Mouse (Mus musculus): ENCODE results near the gene Rmi2. TPM values are rescaled to one million over a fixed set of nuclear protein-coding genes. Genes with fewer than 3 reads are reported as not detected.

Gene Rmi2
- polyA plus RNA-seq, 1 experiment, result 3.8 TPM

DNA sequence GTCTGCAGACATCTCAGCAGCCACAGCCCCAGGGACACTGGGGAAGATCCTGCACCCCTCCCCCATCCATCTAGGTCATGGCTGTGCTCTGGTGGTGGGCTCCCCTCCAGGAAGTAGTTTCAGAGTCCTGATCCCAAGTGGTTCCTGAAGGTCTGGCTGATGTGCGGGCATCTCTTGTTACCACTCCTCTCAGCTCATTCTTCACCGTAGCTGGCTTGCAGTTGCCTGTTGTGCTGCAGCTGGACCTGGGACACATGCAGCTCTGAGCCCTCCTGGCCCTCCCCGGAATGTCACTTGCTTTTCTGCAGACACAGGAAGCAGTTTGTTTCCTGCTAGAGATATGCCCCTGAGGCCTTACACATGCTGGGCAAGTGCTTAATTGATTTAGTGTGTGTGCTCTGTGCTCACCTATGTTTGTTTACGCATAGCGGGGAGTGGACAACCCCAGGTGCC is 70.8 kb downstream of the Rmi2 start:
- no peak overlapping the region for H3K27ac ChIP-seq (ENCODE audit: insufficient read depth, low read length)
- no peak overlapping the region for H3K4me3 ChIP-seq (ENCODE audit: low read depth, low read length)
- H3K27me3 ChIP-seq (ENCODE audit: control insufficient read depth, insufficient read depth, low read length, poor library complexity, severe bottlenecking), result no peaks in the 10 kb centered on the region
- TF ChIP-seq EP300 (IDR thresholded peaks at IDR 0.05; ENCODE audit: insufficient read depth, low read depth, low read length), result 0 out of 2 replicates have a peak, but pooled peaks have one; percentile 16
- no peak for TF ChIP-seq CTCF (IDR thresholded peaks at IDR 0.05; ENCODE audit: low read depth, low read length)
- no peaks in the 10 kb centered on the region for H3K4me1 ChIP-seq (ENCODE audit: control insufficient read depth, insufficient read depth, low read length)
- no peaks in the 10 kb centered on the region for H3K9me3 ChIP-seq (replicated peaks; ENCODE audit: control insufficient read depth, insufficient read depth, low read length, poor library complexity, severe bottlenecking)
- no peak overlapping the region for H3K9ac ChIP-seq (ENCODE audit: low read depth, poor library complexity, severe bottlenecking)
- no peaks in the 10 kb centered on the region for H3K36me3 ChIP-seq (ENCODE audit: control insufficient read depth, insufficient read depth, low read length, poor library complexity, severe bottlenecking)

DNA sequence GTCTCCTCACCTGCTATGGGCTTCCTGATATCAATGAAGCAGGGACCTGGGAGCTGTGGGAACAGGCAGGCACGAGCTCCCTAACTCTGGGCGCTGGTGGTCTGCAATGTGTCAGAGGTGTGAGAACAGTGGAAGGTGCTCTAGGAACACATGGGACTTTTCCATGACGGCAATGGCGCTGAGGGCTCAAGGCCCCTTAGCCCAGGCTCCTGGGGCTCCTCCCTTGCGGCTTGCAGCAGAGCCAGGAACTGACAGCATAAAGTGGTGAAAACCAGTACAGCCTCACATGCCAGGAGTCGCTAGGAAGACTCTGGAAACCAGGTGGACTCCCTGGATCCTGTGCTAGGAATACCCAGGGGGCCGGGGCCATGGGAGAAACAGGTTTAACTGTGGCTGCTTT is 75.7 kb downstream of the Rmi2 start:
- no peaks in the 10 kb centered on the region for H3K36me3 ChIP-seq (ENCODE audit: control insufficient read depth, insufficient read depth, low read length, poor library complexity, severe bottlenecking)
- H3K27me3 ChIP-seq (ENCODE audit: control insufficient read depth, insufficient read depth, low read length, poor library complexity, severe bottlenecking), result no peaks in the 10 kb centered on the region
- H3K4me1 ChIP-seq (ENCODE audit: control insufficient read depth, insufficient read depth, low read length), result no peaks in the 10 kb centered on the region
- no peak overlapping the region for H3K4me3 ChIP-seq (ENCODE audit: low read depth, low read length)
- H3K27ac ChIP-seq (ENCODE audit: insufficient read depth, low read length), result no peak overlapping the region
- no peak overlapping the region for H3K9ac ChIP-seq (ENCODE audit: low read depth, poor library complexity, severe bottlenecking)
- no peak for TF ChIP-seq CTCF (IDR thresholded peaks at IDR 0.05; ENCODE audit: low read depth, low read length)
- TF ChIP-seq POLR2A (IDR thresholded peaks at IDR 0.05; ENCODE audit: insufficient read depth, low read length), result no peak
- TF ChIP-seq EP300 (IDR thresholded peaks at IDR 0.05; ENCODE audit: insufficient read depth, low read depth, low read length), result no peak
- no peaks in the 10 kb centered on the region for H3K9me3 ChIP-seq (replicated peaks; ENCODE audit: control insufficient read depth, insufficient read depth, low read length, poor library complexity, severe bottlenecking)

DNA sequence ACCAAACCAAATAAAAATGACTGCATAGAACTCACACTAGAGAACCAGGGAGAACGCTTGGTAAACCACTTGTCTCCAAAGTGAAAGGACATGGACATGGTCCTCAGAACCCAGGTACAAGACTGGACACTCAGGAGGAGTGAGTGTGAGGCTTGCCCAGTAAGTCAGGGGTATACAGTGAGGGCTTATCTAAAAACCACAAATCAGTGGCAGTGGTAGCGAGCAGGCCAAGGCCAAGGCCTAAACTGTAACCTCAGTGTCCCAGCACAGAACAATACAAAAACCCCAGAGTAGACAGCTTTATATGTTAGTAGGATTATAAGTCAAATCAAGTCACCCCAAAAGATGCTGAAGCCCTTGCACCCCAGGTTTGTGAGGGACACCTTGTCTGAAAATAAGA is 76.2 kb downstream of the Rmi2 start:
- Histone ChIP-seq H3K27ac (ENCODE audit: insufficient read depth, low read length) (no peak overlapping the region), H3K27me3 (ENCODE audit: control insufficient read depth, insufficient read depth, low read length, poor library complexity, severe bottlenecking) (no peaks in the 10 kb centered on the region), H3K9ac (ENCODE audit: low read depth, poor library complexity, severe bottlenecking) (no peak overlapping the region), H3K4me1 (ENCODE audit: control insufficient read depth, insufficient read depth, low read length) (no peaks in the 10 kb centered on the region), H3K9me3 (replicated peaks; ENCODE audit: control insufficient read depth, insufficient read depth, low read length, poor library complexity, severe bottlenecking) (no peaks in the 10 kb centered on the region), H3K4me3 (ENCODE audit: low read depth, low read length) (no peak overlapping the region), H3K36me3 (ENCODE audit: control insufficient read depth, insufficient read depth, low read length, poor library complexity, severe bottlenecking) (no peaks in the 10 kb centered on the region)
- TF ChIP-seq EP300 (IDR thresholded peaks at IDR 0.05; ENCODE audit: insufficient read depth, low read depth, low read length), result no peak
- no peak for TF ChIP-seq POLR2A (IDR thresholded peaks at IDR 0.05; ENCODE audit: insufficient read depth, low read length)
- no peak for TF ChIP-seq CTCF (IDR thresholded peaks at IDR 0.05; ENCODE audit: low read depth, low read length)

DNA sequence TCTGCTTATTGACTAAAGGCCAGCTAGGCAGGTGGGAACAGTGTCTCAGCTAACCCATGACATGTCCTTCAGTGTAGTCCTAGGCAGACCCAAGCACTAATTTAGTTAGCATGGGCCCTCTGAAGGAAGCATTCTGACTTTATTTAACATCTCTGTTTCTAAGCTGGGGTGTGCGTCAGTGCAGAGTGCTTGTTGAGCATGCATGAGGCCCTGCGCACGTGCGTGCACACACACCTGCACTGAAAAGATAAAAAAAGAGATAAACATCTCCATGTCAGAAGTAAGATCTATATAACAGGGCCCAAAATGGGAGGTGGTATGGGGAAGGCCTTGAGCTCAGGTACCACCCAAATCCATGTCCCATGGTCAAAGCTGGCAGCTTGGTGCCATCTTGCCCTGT is 80.2 kb downstream of the Rmi2 start:
- Histone ChIP-seq H3K36me3 (ENCODE audit: control insufficient read depth, insufficient read depth, low read length, poor library complexity, severe bottlenecking) (no peaks in the 10 kb centered on the region), H3K27me3 (ENCODE audit: control insufficient read depth, insufficient read depth, low read length, poor library complexity, severe bottlenecking) (no peaks in the 10 kb centered on the region), H3K9me3 (replicated peaks; ENCODE audit: control insufficient read depth, insufficient read depth, low read length, poor library complexity, severe bottlenecking) (no peaks in the 10 kb centered on the region), H3K9ac (ENCODE audit: low read depth, poor library complexity, severe bottlenecking) (no peak overlapping the region), H3K4me3 (ENCODE audit: low read depth, low read length) (no peak overlapping the region), H3K4me1 (ENCODE audit: control insufficient read depth, insufficient read depth, low read length) (no peaks in the 10 kb centered on the region), H3K27ac (ENCODE audit: insufficient read depth, low read length) (no peak overlapping the region)
- no peak for TF ChIP-seq EP300 (IDR thresholded peaks at IDR 0.05; ENCODE audit: insufficient read depth, low read depth, low read length)
- no peak for TF ChIP-seq CTCF (IDR thresholded peaks at IDR 0.05; ENCODE audit: low read depth, low read length)
- TF ChIP-seq POLR2A (IDR thresholded peaks at IDR 0.05; ENCODE audit: insufficient read depth, low read length), result no peak

DNA sequence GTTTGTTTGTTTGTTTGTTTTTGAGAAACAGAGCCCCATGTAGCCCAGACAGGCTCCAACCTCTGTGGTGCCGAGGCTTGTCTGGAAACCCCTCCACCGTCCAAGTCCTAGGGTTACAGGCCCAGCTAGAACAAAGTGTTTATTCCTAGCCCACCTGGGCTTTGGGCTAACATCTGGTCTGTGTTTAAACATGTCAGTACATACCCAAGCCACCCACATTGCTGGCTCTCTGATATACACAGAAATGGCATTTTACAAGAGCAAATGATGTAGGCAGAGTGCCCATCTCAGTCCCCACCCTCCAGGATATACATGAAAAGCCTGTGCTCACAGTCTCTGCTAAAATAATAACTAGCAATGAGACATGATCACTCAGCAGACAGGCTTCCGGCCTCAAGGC is 81.4 kb downstream of the Rmi2 start:
- no peak overlapping the region for H3K27ac ChIP-seq (ENCODE audit: insufficient read depth, low read length)
- H3K9me3 ChIP-seq (replicated peaks; ENCODE audit: control insufficient read depth, insufficient read depth, low read length, poor library complexity, severe bottlenecking), result no peaks in the 10 kb centered on the region
- H3K4me3 ChIP-seq (ENCODE audit: low read depth, low read length), result no peak overlapping the region
- no peaks in the 10 kb centered on the region for H3K4me1 ChIP-seq (ENCODE audit: control insufficient read depth, insufficient read depth, low read length)
- H3K9ac ChIP-seq (ENCODE audit: low read depth, poor library complexity, severe bottlenecking), result no peak overlapping the region
- no peaks in the 10 kb centered on the region for H3K36me3 ChIP-seq (ENCODE audit: control insufficient read depth, insufficient read depth, low read length, poor library complexity, severe bottlenecking)
- TF ChIP-seq EP300 (IDR thresholded peaks at IDR 0.05; ENCODE audit: insufficient read depth, low read depth, low read length), result no peak
- no peak for TF ChIP-seq CTCF (IDR thresholded peaks at IDR 0.05; ENCODE audit: low read depth, low read length)
- TF ChIP-seq POLR2A (IDR thresholded peaks at IDR 0.05; ENCODE audit: insufficient read depth, low read length), result no peak
- no peaks in the 10 kb centered on the region for H3K27me3 ChIP-seq (ENCODE audit: control insufficient read depth, insufficient read depth, low read length, poor library complexity, severe bottlenecking)

DNA sequence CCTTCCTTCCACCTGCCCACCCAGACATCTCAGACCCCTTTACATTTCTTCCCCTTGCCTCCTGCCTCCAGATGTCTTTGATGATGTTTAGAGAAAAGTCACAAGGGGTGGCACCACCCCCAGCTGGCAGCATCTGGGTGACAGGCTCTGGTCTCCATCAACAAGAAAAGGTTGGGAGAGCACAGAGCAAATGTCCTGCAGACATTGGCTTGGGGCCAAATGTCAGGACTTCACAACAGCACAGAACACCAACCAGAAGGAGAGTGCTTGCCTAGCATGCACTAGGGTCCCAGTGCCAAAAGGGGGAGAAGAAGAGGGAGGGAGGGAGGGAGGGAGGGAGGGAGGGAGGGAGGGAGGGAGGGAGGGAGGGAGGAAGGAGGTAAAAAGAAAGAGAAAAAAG is 85.0 kb downstream of the Rmi2 start:
- no peaks in the 10 kb centered on the region for H3K27me3 ChIP-seq (ENCODE audit: control insufficient read depth, insufficient read depth, low read length, poor library complexity, severe bottlenecking)
- H3K9me3 ChIP-seq (replicated peaks; ENCODE audit: control insufficient read depth, insufficient read depth, low read length, poor library complexity, severe bottlenecking), result no peaks in the 10 kb centered on the region
- H3K9ac ChIP-seq (ENCODE audit: low read depth, poor library complexity, severe bottlenecking), result no peak overlapping the region
- H3K4me3 ChIP-seq (ENCODE audit: low read depth, low read length), result no peak overlapping the region
- TF ChIP-seq CTCF (IDR thresholded peaks at IDR 0.05; ENCODE audit: low read depth, low read length), result no peak
- no peak for TF ChIP-seq POLR2A (IDR thresholded peaks at IDR 0.05; ENCODE audit: insufficient read depth, low read length)
- no peak for TF ChIP-seq EP300 (IDR thresholded peaks at IDR 0.05; ENCODE audit: insufficient read depth, low read depth, low read length)
- H3K4me1 ChIP-seq (ENCODE audit: control insufficient read depth, insufficient read depth, low read length), result no peaks in the 10 kb centered on the region
- H3K27ac ChIP-seq (ENCODE audit: insufficient read depth, low read length), result no peak overlapping the region
- no peaks in the 10 kb centered on the region for H3K36me3 ChIP-seq (ENCODE audit: control insufficient read depth, insufficient read depth, low read length, poor library complexity, severe bottlenecking)
